Mouse (Mus musculus) heart, postnatal 0 days (tissue): ENCODE results near the gene Eef2kmt.
"Not testable (repeated sequence)": the region's sequence is repeated elsewhere in the genome, so short reads cannot be mapped to it uniquely, and the experiment has no call there.

ENCODE experiments used
- CTCF ChIP-seq: IDR thresholded peaks from 2 replicates; pipeline ENCODE4 v1.5.1; 2016; ENCODE audit warnings: antibody characterized with exemption, control low read depth, low read depth
- EP300 ChIP-seq: IDR thresholded peaks from 2 replicates; pipeline ENCODE4 v1.6.1; 2016; ENCODE audit warnings: antibody characterized with exemption, low read depth

- not testable (repeated sequence) for TF ChIP-seq CTCF, EP300
Observed at GRCm38 (mm10) chr16:5227501-5227900, 28.3 kb downstream of the Eef2kmt start.
